Mouse (Mus musculus): ENCODE data around the gene Cirbp. TPM values are rescaled to one million over a fixed set of nuclear protein-coding genes. Genes with fewer than 3 reads are reported as not detected.

Cirbp gene
- polyA plus RNA-seq, 1 experiment: 105 TPM

- Histone ChIP-seq H3K4me3 (ENCODE audit: control insufficient read depth, low read depth, low read length) (no peak overlapping the region; the same call in 1 of the 2 replicates), H3K4me1 (ENCODE audit: control insufficient read depth, insufficient read depth, low read length) (peaks cover 40% of the 10 kb centered on the region), H3K36me3 (ENCODE audit: control insufficient read depth, insufficient read depth, low read length) (no peaks in the 10 kb centered on the region), H3K27me3 (ENCODE audit: control insufficient read depth, insufficient read depth, low read length) (no peaks in the 10 kb centered on the region), H3K27ac (ENCODE audit: control insufficient read depth, insufficient read depth, low read depth, low read length) (no peak overlapping the region)
- TF ChIP-seq POLR2A (IDR thresholded peaks at IDR 0.05; ENCODE audit: control insufficient read depth, low read depth, low read length) (no peak), CTCF (IDR thresholded peaks at IDR 0.05; ENCODE audit: control insufficient read depth, insufficient read depth, insufficient replicate concordance, low read depth, low read length) (no peak)
These were observed 27.9 kb upstream of the Cirbp start for GRCm38 (mm10) chr10:80137626-80138552.

GRCm38 (mm10) chr10:80138553-80139438, 27.0 kb upstream of the Cirbp start, which contains the start of gene Atp5d:
Gene Atp5d, plus strand, starts transcription at chr10:80138632.
- no peaks in the 10 kb centered on the region for H3K27me3 ChIP-seq (ENCODE audit: control insufficient read depth, insufficient read depth, low read length)
- TF ChIP-seq CTCF (IDR thresholded peaks at IDR 0.05; ENCODE audit: control insufficient read depth, insufficient read depth, insufficient replicate concordance, low read depth, low read length): no peak
- TF ChIP-seq POLR2A (IDR thresholded peaks at IDR 0.05; ENCODE audit: control insufficient read depth, low read depth, low read length): no peak
- H3K27ac ChIP-seq (ENCODE audit: control insufficient read depth, insufficient read depth, low read depth, low read length): no peak within 1 kb of the TSS
- no peaks in the 10 kb centered on the region for H3K36me3 ChIP-seq (ENCODE audit: control insufficient read depth, insufficient read depth, low read length)
- peak within 1 kb of the TSS; percentile 65 for H3K4me3 ChIP-seq (ENCODE audit: control insufficient read depth, low read depth, low read length)
- peaks cover 42% of the 10 kb centered on the region for H3K4me1 ChIP-seq (ENCODE audit: control insufficient read depth, insufficient read depth, low read length)

- Histone ChIP-seq H3K36me3 (ENCODE audit: control insufficient read depth, insufficient read depth, low read length) (no peaks in the 10 kb centered on the region; the same call in 1 of the 2 replicates), H3K27me3 (ENCODE audit: control insufficient read depth, insufficient read depth, low read length) (no peaks in the 10 kb centered on the region), H3K4me3 (ENCODE audit: control insufficient read depth, low read depth, low read length) (peak overlapping the region; percentile 65), H3K4me1 (ENCODE audit: control insufficient read depth, insufficient read depth, low read length) (peaks cover 42% of the 10 kb centered on the region), H3K27ac (ENCODE audit: control insufficient read depth, insufficient read depth, low read depth, low read length) (no peak overlapping the region)
- no peak for TF ChIP-seq POLR2A (IDR thresholded peaks at IDR 0.05; ENCODE audit: control insufficient read depth, low read depth, low read length)
- TF ChIP-seq CTCF (IDR thresholded peaks at IDR 0.05; ENCODE audit: control insufficient read depth, insufficient read depth, insufficient replicate concordance, low read depth, low read length): no peak
These were observed 26.4 kb upstream of the Cirbp start for GRCm38 (mm10) chr10:80139439-80139775.

GRCm38 (mm10) chr10:80139975-80140665, 25.7 kb upstream of the Cirbp start:
- Histone ChIP-seq H3K27me3 (ENCODE audit: control insufficient read depth, insufficient read depth, low read length) (no peaks in the 10 kb centered on the region), H3K4me3 (ENCODE audit: control insufficient read depth, low read depth, low read length) (no peak overlapping the region), H3K4me1 (ENCODE audit: control insufficient read depth, insufficient read depth, low read length) (peaks cover 42% of the 10 kb centered on the region), H3K36me3 (ENCODE audit: control insufficient read depth, insufficient read depth, low read length) (peaks cover 4% of the 10 kb centered on the region; the same call in 1 of the 2 replicates), H3K27ac (ENCODE audit: control insufficient read depth, insufficient read depth, low read depth, low read length) (no peak overlapping the region)
- TF ChIP-seq POLR2A (IDR thresholded peaks at IDR 0.05; ENCODE audit: control insufficient read depth, low read depth, low read length) (no peak), CTCF (IDR thresholded peaks at IDR 0.05; ENCODE audit: control insufficient read depth, insufficient read depth, insufficient replicate concordance, low read depth, low read length) (no peak)

GRCm38 (mm10) chr10:80140666-80141035, 25.1 kb upstream of the Cirbp start, which contains the start of gene Cbarp:
Gene Cbarp, minus strand, starts transcription at chr10:80140835.
- peaks cover 43% of the 10 kb centered on the region for H3K4me1 ChIP-seq (ENCODE audit: control insufficient read depth, insufficient read depth, low read length)

GRCm38 (mm10) chr10:80141243-80141642, 24.5 kb upstream of the Cirbp start:
- H3K36me3 ChIP-seq (ENCODE audit: control insufficient read depth, insufficient read depth, low read length): peaks cover 4% of the 10 kb centered on the region; the same call in 1 of the 2 replicates
- peak overlapping the region; percentile 81 for H3K4me3 ChIP-seq (ENCODE audit: control insufficient read depth, low read depth, low read length)
- peak; percentile 43; the same call in 1 of the 2 replicates for TF ChIP-seq CTCF (IDR thresholded peaks at IDR 0.05; ENCODE audit: control insufficient read depth, insufficient read depth, insufficient replicate concordance, low read depth, low read length)
- TF ChIP-seq POLR2A (IDR thresholded peaks at IDR 0.05; ENCODE audit: control insufficient read depth, low read depth, low read length): peak; percentile 14; the same call in 1 of the 2 replicates
- H3K4me1 ChIP-seq (ENCODE audit: control insufficient read depth, insufficient read depth, low read length): peaks cover 47% of the 10 kb centered on the region
- H3K27ac ChIP-seq (ENCODE audit: control insufficient read depth, insufficient read depth, low read depth, low read length): peak overlapping the region; percentile 85
- H3K27me3 ChIP-seq (ENCODE audit: control insufficient read depth, insufficient read depth, low read length): no peaks in the 10 kb centered on the region

More at GRCm38 (mm10) chr10:80140666-80141035, 25.1 kb upstream of the Cirbp start, which contains the start of gene Cbarp:
- H3K36me3 ChIP-seq (ENCODE audit: control insufficient read depth, insufficient read depth, low read length): peaks cover 4% of the 10 kb centered on the region; the same call in 1 of the 2 replicates
- H3K4me3 ChIP-seq (ENCODE audit: control insufficient read depth, low read depth, low read length): peak within 1 kb of the TSS; percentile 81
- H3K27ac ChIP-seq (ENCODE audit: control insufficient read depth, insufficient read depth, low read depth, low read length): peak within 1 kb of the TSS; percentile 85
- H3K27me3 ChIP-seq (ENCODE audit: control insufficient read depth, insufficient read depth, low read length): no peaks in the 10 kb centered on the region
- TF ChIP-seq POLR2A (IDR thresholded peaks at IDR 0.05; ENCODE audit: control insufficient read depth, low read depth, low read length) (no peak), CTCF (IDR thresholded peaks at IDR 0.05; ENCODE audit: control insufficient read depth, insufficient read depth, insufficient replicate concordance, low read depth, low read length) (no peak)

Measured in testis, adult 2 months (tissue).